ENCODE assay signal across 15 mouse cellular contexts in the genomic region with DNA sequence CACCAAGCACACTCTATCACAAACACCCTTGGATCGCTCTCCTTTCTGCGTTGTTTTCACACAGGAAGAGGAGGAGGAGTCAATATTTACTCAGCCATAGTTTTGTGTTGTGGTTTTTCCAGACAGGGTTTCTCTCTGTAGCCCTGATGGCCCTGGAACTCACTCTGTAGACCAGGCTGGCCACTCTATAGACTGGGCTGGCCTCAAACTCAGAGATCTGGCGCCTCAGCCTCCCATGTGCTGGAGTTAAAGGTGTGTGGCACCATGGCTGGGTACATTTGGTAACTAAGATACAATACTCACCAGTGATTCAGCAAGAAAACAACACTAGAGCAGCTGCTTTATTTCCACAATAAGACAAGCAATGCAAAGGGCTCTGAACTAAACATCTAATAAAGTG. TPM values are rescaled to one million over a fixed set of nuclear protein-coding genes. Genes with fewer than 3 reads are reported as not detected.
DNase-seq lines count a peak whose midpoint lies in the region; ATAC-seq and TF ChIP-seq lines count a peak whose summit lies in the region.
"Had no signal": no experiment of that assay in that cellular context is flagged by ENCODE, and none has a peak within 500 bp of the region (broad histone marks: within the 10 kb centered on the region; RNA-seq: fewer than 3 reads in every experiment).

No protein-coding gene starts in this region.

- H3K4me1 ChIP-seq in heart, adult 2 months (ENCODE audit: control insufficient read depth, insufficient read depth, low read length), result peaks cover 35% of the 10 kb centered on the region
- H3K4me1 ChIP-seq in bone marrow macrophage, adult 2 months (ENCODE audit: control insufficient read depth, insufficient read depth, low read length), result peaks cover 57% of the 10 kb centered on the region
- H3K4me1 ChIP-seq in liver, embryonic 15.5 days (replicated peaks), result peaks cover 84% of the 10 kb centered on the region
- H3K4me1 ChIP-seq: midbrain, embryonic 15.5 days had no signal

- 69% methylated on average over 3 of the region's 3 CpGs for whole genome bisulfite sequencing in heart, adult 2 months
- WGBS in liver, embryonic 15.5 days (ENCODE audit: insufficient replicate concordance), result 21% methylated on average over 3 of the region's 3 CpGs

- peaks cover 17% of the 10 kb centered on the region for H3K36me3 ChIP-seq in heart, adult 2 months (ENCODE audit: control insufficient read depth, insufficient read depth, low read length)
- 0 out of 2 replicates have a peak, but pooled peaks cover 4% of the 10 kb centered on the region for H3K36me3 ChIP-seq in liver, embryonic 15.5 days (replicated peaks)
- H3K36me3 ChIP-seq: embryonic facial prominence, embryonic 13.5 days; midbrain, embryonic 15.5 days; neural tube, embryonic 12.5 days had no signal

- no peak for TF ChIP-seq CTCF in heart, adult 2 months (IDR thresholded peaks at IDR 0.05)
- TF ChIP-seq CTCF in bone marrow macrophage, adult 2 months (IDR thresholded peaks at IDR 0.05; ENCODE audit: low read depth, low read length), result no peak
- TF ChIP-seq CTCF in left cerebral cortex, adult 2 months (IDR thresholded peaks at IDR 0.05), result no peak

- no peak for DNase-seq in heart, adult 2 months
- DNase-seq in heart, postnatal 14 days, result no peak
- peak; percentile 49 for DNase-seq in 416B (ENCODE audit: low read depth)
- no peak for DNase-seq in gastrocnemius, postnatal 14 days
- no peak for DNase-seq in left cerebral cortex, adult 2 months (ENCODE audit: extremely low spot score in 1 of 2, low spot score in 2 of 2)
- DNase-seq in layer of hippocampus, adult 9-11 months, result no peak
- DNase-seq: cerebellum, adult 9-11 months; gastrocnemius, postnatal 25 days; lung, embryonic 14.5 days had no signal

- ATAC-seq in liver, embryonic 15.5 days (ENCODE audit: insufficient read depth), result peak; percentile 35; the same call in 1 of the 2 replicates
- ATAC-seq: midbrain, embryonic 15.5 days had no signal

- TF ChIP-seq POLR2A in heart, adult 2 months (IDR thresholded peaks at IDR 0.05; ENCODE audit: insufficient read depth, low read depth, low read length), result no peak
- TF ChIP-seq POLR2A in bone marrow macrophage, adult 2 months (IDR thresholded peaks at IDR 0.05; ENCODE audit: borderline replicate concordance, low read depth, low read length), result no peak

- no peaks in the 10 kb centered on the region for H3K27me3 ChIP-seq in heart, adult 2 months (ENCODE audit: control insufficient read depth, insufficient read depth, low read length)
- H3K27me3 ChIP-seq in liver, embryonic 15.5 days, result no peaks in the 10 kb centered on the region
- H3K27me3 ChIP-seq: embryonic facial prominence, embryonic 13.5 days; midbrain, embryonic 15.5 days; neural tube, embryonic 12.5 days had no signal

- no peak for TF ChIP-seq EP300 in heart, adult 2 months (IDR thresholded peaks at IDR 0.05; ENCODE audit: insufficient read depth, low read depth, low read length)

- H3K4me2 ChIP-seq in liver, embryonic 15.5 days, result peak overlapping the region; percentile 41
- H3K4me2 ChIP-seq: embryonic facial prominence, embryonic 13.5 days; lung, embryonic 14.5 days; midbrain, embryonic 15.5 days; neural tube, embryonic 12.5 days had no signal

- no peaks in the 10 kb centered on the region for H3K9me3 ChIP-seq in liver, embryonic 15.5 days (replicated peaks)
- H3K9me3 ChIP-seq: embryonic facial prominence, embryonic 13.5 days; hindbrain, embryonic 10.5 days; midbrain, embryonic 15.5 days; neural tube, embryonic 12.5 days had no signal

- peak overlapping the region; percentile 21; the same call in 1 of the 2 replicates for H3K27ac ChIP-seq in heart, adult 2 months
- peak overlapping the region; percentile 76 for H3K27ac ChIP-seq in bone marrow macrophage, adult 2 months (ENCODE audit: insufficient read depth, low read depth, low read length)
- peak overlapping the region; percentile 78 for H3K27ac ChIP-seq in liver, embryonic 15.5 days (replicated peaks)
- H3K27ac ChIP-seq in left cerebral cortex, adult 2 months, result no peak overlapping the region
- H3K27ac ChIP-seq: embryonic facial prominence, embryonic 13.5 days; hindbrain, embryonic 10.5 days; midbrain, embryonic 15.5 days; neural tube, embryonic 12.5 days had no signal

- H3K9ac ChIP-seq in heart, adult 2 months (ENCODE audit: low read depth, low read length), result no peak overlapping the region
- H3K9ac ChIP-seq in liver, embryonic 15.5 days, result no peak overlapping the region
- H3K9ac ChIP-seq: embryonic facial prominence, embryonic 13.5 days; lung, embryonic 14.5 days; midbrain, embryonic 15.5 days; neural tube, embryonic 12.5 days had no signal

- intact Hi-C loops in heart, adult 2 months (cut with DNase I), result no loop called here
- intact Hi-C loops in heart, postnatal 14 days (cut with DNase I), result no loop called here
- intact Hi-C loops in gastrocnemius, postnatal 14 days (cut with DNase I; ENCODE audit: low total_unique reads), result no loop called here
- intact Hi-C loops in left cerebral cortex, adult 2 months (cut with DNase I), result no loop called here

- H3K4me3 ChIP-seq in heart, adult 2 months, result no peak overlapping the region
- H3K4me3 ChIP-seq in bone marrow macrophage, adult 2 months (ENCODE audit: insufficient read depth, low read length), result no peak overlapping the region
- no peak overlapping the region for H3K4me3 ChIP-seq in liver, embryonic 15.5 days (replicated peaks)
- no peak overlapping the region for H3K4me3 ChIP-seq in left cerebral cortex, adult 2 months
- H3K4me3 ChIP-seq: embryonic facial prominence, embryonic 13.5 days; hindbrain, embryonic 10.5 days; midbrain, embryonic 15.5 days; neural tube, embryonic 12.5 days had no signal

- peaks cover 8% of the 10 kb centered on the region for H3K79me2 ChIP-seq in heart, adult 2 months (replicated peaks; ENCODE audit: control insufficient read depth, insufficient read depth, low read length)

RNA-seq across cellular contexts. Expression of a gene that starts 13.7 kb away (rescaled TPM):
- 10 to 100 TPM; 11.5 to 15.1 TPM for total RNA-seq in heart, adult 2 months (2021)
- polyA plus RNA-seq in heart, adult 2 months (2012; rRNA removed), result 3.7 and 8.4 TPM in 2 replicates
- 10 to 100 TPM; 14.2 to 16.3 TPM for total RNA-seq in heart, postnatal 14 days (2021)
- 34.7 and 35.8 TPM in 2 replicates for polyA plus RNA-seq in bone marrow macrophage, adult 2 months (2012; ENCODE audit: insufficient read depth, insufficient read length, missing spikeins)
- 3.7 TPM in 2 replicates for polyA plus RNA-seq in liver, embryonic 15.5 days (2015; fragmentation: Nextera tagmentation; extraction: Ambion mirVana)
- total RNA-seq in gastrocnemius, postnatal 14 days (2021), result 1 to 10 TPM; 6.8 to 7.2 TPM
- total RNA-seq in left cerebral cortex, adult 2 months (2021), result 10 to 100 TPM; 16.8 to 17.8 TPM
